Mouse (Mus musculus) embryonic facial prominence, embryonic 12.5 days (tissue): ENCODE results near the gene Scin. TPM values are rescaled to one million over a fixed set of nuclear protein-coding genes. Genes with fewer than 3 reads are reported as not detected.

Source experiments
- ATAC-seq: fragments of 200-750 bp; cut with Nextera tagmentation; 2 replicates; pipeline ENCODE4 v1.8.0; 2017; ENCODE audit not compliant: insufficient number of reproducible peaks, insufficient read depth, low FRiP score, low TSS enrichment
- H3K27ac ChIP-seq: fragments of 300-500 bp; sonication (generic); 2 replicates; pipeline ENCODE4 v1.5.1; 2016; ENCODE audit warnings: mild to moderate bottlenecking
- H3K27me3 ChIP-seq: fragments of 300-500 bp; sonication (generic); 2 replicates; pipeline ENCODE4 v1.6.1; 2016; ENCODE audit warnings: mild to moderate bottlenecking, moderate library complexity
- H3K36me3 ChIP-seq: fragments of 300-500 bp; sonication (generic); 2 replicates; pipeline ENCODE4 v1.6.1; 2016; ENCODE audit warnings: mild to moderate bottlenecking
- H3K4me1 ChIP-seq: fragments of 300-500 bp; sonication (generic); 2 replicates; pipeline ENCODE4 v1.6.1; 2016
- H3K4me2 ChIP-seq: fragments of 300-500 bp; sonication (generic); replicated peaks from 2 replicates; pipeline ENCODE4 v1.6.1; 2016; ENCODE audit warnings: mild to moderate bottlenecking, moderate library complexity
- H3K4me3 ChIP-seq: fragments of 300-500 bp; sonication (generic); 2 replicates; pipeline ENCODE4 v1.5.1; 2016; ENCODE audit warnings: mild to moderate bottlenecking
- H3K9ac ChIP-seq: fragments of 300-500 bp; sonication (generic); 2 replicates; pipeline ENCODE4 v1.6.1; 2016; ENCODE audit warnings: mild to moderate bottlenecking, moderate library complexity
- H3K9me3 ChIP-seq: fragments of 300-500 bp; sonication (generic); 2 replicates; pipeline ENCODE4 v1.6.1; 2016; ENCODE audit warnings: mild to moderate bottlenecking, moderate library complexity
- WGBS: fragments of 180-500 bp; shearing (Covaris S2); methylation state at CpG from one replicate; pipeline ENCODE4 v1.1.7; 2016; 5-methylcytosine and 5-hydroxymethylcytosine counted together
- polyA plus RNA-seq: library from polyadenylated mRNA; unstranded; fragments of >200 nt; fragmentation: Nextera tagmentation; extraction: Ambion mirVana; gene quantifications from 2 replicates; pipeline ENCODE4 v1.2.1, GENCODE M21; 2016

Scin gene
- polyA plus RNA-seq, 1 experiment from 2014 or later, result 2.0 TPM

- no peak overlapping the region for H3K4me2 ChIP-seq
- 75% methylated on average over 5 of the region's 5 CpGs for WGBS
- no peak overlapping the region for H3K9ac ChIP-seq
- no peaks in the 10 kb centered on the region for H3K9me3 ChIP-seq
- no peak for ATAC-seq
- no peak overlapping the region for H3K4me3 ChIP-seq
- 0 out of 2 replicates have a peak, but pooled peaks cover 2% of the 10 kb centered on the region for H3K27me3 ChIP-seq
- no peak overlapping the region for H3K27ac ChIP-seq
- no peaks in the 10 kb centered on the region for H3K4me1 ChIP-seq
- no peaks in the 10 kb centered on the region for H3K36me3 ChIP-seq
Measured at GRCm38 (mm10) chr12:40140706-40141105, 6.7 kb upstream of the Scin start.

DNA sequence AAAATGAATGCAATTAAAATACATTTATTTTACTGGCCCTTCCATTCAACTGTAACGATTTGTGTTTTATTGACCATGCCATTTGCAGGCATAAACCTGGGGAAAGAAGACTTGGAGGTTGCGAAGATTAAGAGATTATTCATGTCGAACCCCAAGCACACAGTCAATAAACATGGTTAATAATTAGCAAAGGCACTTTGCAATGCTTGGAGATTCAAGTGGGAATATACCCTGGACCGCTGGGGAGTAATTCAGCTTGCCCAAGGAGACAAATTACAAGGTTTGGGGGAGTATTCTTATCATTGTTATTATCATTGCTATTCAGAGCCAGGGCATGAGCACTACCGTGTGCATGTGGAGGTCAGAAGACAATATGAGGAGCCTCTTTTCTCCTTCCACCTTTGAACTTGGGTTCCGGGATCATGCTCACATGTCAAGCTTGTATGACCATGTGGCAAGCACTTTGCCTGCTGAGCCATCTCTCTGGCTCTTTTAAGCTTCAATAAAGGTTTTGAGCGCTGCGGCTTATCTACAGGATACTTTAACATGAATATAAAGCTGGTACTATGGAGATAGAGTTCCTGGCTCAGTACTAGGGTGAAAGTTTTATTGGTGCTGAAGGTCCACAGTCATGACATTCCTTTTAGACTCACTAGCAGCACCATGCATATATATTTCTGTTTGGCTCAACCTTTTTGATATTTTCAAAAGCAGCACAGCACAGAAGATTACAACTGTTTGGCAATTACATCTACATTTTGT, 5.6 kb upstream of the Scin start:
- Histone ChIP-seq H3K36me3 (no peaks in the 10 kb centered on the region), H3K9ac (no peak overlapping the region), H3K4me3 (no peak overlapping the region), H3K27ac (no peak overlapping the region), H3K4me2 (no peak overlapping the region), H3K27me3 (peaks cover 8% of the 10 kb centered on the region; the same call in 1 of the 2 replicates), H3K9me3 (no peaks in the 10 kb centered on the region), H3K4me1 (no peaks in the 10 kb centered on the region)
- WGBS, result 91% methylated on average over 8 of the region's 8 CpGs
- ATAC-seq, result no peak

DNA sequence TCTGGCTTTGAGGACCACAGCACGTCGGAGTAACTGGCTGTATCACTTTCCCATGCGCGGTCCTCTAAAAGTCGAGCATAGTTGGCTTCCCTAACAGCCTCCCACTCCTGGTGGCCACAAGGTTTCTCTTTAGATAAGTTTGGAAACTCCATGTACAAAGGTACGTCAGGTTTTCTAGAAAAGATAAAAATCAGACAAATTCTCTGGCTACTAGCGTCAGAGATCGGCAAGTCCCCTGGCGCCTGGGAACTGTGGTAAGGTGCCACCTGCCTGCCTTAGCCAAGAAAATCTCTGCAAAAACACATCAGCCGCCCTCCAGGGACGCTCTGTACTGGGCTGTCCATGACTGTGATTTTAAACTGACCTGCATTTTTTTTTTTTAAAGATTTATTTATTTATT, 501 bp upstream of the Scin start:
- Histone ChIP-seq H3K4me1 (peaks cover 9% of the 10 kb centered on the region), H3K36me3 (no peaks in the 10 kb centered on the region), H3K27ac (no peak overlapping the region), H3K9me3 (no peaks in the 10 kb centered on the region), H3K4me2 (peak overlapping the region; percentile 82), H3K27me3 (peaks cover 39% of the 10 kb centered on the region), H3K4me3 (peak overlapping the region; percentile 44; the same call in 1 of the 2 replicates), H3K9ac (no peak overlapping the region)
- 0 out of 2 replicates have a peak, but pooled peaks have one; percentile 41 for ATAC-seq
- WGBS, result 44% methylated on average over 11 of the region's 11 CpGs

DNA sequence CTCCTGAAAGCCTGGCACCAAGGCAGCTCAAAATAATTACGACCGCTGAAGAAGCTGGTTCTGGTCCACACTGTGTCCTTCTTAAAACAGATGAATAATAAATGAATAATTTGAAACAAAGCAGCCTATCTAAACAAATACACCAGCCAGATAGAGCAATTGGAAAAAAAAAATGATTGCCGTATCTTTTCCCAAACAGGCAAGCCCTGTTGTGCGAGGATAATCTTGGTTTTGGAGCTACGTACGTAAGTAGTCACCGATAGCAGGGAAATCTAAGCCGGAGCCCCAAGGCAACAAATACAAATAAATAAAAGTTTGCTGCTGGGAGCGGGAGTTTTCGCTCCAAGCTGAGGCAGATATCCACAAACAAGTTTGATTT, 845 bp downstream of the Scin start:
- WGBS, result 12% methylated on average over 10 of the region's 10 CpGs
- H3K4me1 ChIP-seq, result peaks cover 9% of the 10 kb centered on the region
- peak overlapping the region; percentile 82 for H3K4me2 ChIP-seq
- H3K9ac ChIP-seq, result no peak overlapping the region
- H3K36me3 ChIP-seq, result no peaks in the 10 kb centered on the region
- peak overlapping the region; percentile 44 for H3K4me3 ChIP-seq
- no peak for ATAC-seq
- H3K9me3 ChIP-seq, result no peaks in the 10 kb centered on the region
- H3K27me3 ChIP-seq, result peaks cover 39% of the 10 kb centered on the region
- H3K27ac ChIP-seq, result no peak overlapping the region

DNA sequence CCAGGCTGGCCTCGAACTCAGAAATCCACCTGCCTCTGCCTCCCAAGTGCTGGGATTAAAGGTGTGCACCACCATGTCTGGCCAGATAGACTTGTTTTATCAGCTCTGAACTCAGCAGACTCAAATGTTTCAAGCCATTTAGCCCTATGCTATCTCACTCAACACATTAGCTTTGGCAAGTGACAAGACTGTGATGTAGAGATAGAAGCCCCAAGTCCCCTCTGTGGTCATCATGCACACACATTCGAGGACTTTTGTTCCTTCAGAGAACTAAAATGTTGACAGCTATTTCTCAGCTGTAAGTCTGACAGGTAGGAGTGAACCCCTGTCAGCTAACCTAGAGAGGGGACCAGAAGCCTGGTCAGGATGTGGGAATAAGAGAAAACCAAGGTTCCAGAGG, 15.2 kb downstream of the Scin start:
- H3K4me2 ChIP-seq, result no peak overlapping the region
- no peaks in the 10 kb centered on the region for H3K27me3 ChIP-seq
- no peaks in the 10 kb centered on the region for H3K9me3 ChIP-seq
- H3K27ac ChIP-seq, result no peak overlapping the region
- WGBS, result 75% methylated on average over 2 of the region's 2 CpGs
- no peaks in the 10 kb centered on the region for H3K36me3 ChIP-seq
- H3K4me3 ChIP-seq, result no peak overlapping the region
- H3K4me1 ChIP-seq, result no peaks in the 10 kb centered on the region
- no peak for ATAC-seq
- no peak overlapping the region for H3K9ac ChIP-seq

DNA sequence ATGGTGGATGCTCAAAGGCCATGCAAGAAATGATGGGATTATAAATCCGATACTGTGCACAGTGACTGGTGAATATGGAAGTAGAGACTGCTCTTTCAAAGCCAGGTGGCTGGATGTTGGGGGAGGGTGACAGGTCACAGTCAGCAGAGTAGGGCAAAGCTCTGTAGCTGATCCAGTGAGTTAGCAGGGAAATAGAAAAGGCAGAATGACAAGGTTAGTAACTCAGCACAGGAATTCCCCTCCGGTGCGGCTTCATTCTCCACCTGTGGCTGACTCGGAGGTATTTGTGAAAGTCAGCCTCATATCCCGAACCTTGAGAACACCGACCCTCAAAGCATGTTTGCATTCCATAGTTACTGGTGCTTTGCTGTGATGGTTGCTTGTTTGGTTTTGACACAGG, 17.0 kb downstream of the Scin start:
- H3K9me3 ChIP-seq, result no peaks in the 10 kb centered on the region
- no peaks in the 10 kb centered on the region for H3K4me1 ChIP-seq
- no peak overlapping the region for H3K9ac ChIP-seq
- no peak for ATAC-seq
- H3K4me2 ChIP-seq, result no peak overlapping the region
- H3K27ac ChIP-seq, result no peak overlapping the region
- WGBS, result 83% methylated on average over 6 of the region's 6 CpGs
- no peaks in the 10 kb centered on the region for H3K27me3 ChIP-seq
- no peak overlapping the region for H3K4me3 ChIP-seq
- no peaks in the 10 kb centered on the region for H3K36me3 ChIP-seq

DNA sequence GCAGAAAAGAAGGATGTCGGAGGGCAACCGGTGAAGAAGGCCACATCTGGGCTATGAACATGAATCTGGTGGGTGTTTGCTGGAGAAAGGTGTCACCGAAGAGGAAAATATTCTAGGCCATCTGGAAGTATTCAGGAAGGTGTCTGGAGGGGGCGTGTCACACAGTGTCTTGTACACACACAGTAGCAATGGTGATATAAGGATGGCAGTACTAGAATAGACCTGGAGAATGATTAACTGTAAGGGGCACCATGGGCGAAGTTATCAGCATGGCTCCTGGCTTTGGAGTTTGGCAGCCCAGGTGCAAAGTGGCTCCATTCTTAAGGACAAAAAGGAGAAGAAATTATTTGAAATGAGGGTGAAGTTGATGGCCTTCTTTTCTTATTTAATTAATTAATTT, 17.8 kb downstream of the Scin start:
- Histone ChIP-seq H3K4me2 (no peak overlapping the region), H3K9ac (no peak overlapping the region), H3K36me3 (no peaks in the 10 kb centered on the region), H3K9me3 (no peaks in the 10 kb centered on the region), H3K27me3 (no peaks in the 10 kb centered on the region), H3K4me1 (no peaks in the 10 kb centered on the region), H3K4me3 (no peak overlapping the region), H3K27ac (no peak overlapping the region)
- no peak for ATAC-seq
- 81% methylated on average over 5 of the region's 5 CpGs for WGBS

DNA sequence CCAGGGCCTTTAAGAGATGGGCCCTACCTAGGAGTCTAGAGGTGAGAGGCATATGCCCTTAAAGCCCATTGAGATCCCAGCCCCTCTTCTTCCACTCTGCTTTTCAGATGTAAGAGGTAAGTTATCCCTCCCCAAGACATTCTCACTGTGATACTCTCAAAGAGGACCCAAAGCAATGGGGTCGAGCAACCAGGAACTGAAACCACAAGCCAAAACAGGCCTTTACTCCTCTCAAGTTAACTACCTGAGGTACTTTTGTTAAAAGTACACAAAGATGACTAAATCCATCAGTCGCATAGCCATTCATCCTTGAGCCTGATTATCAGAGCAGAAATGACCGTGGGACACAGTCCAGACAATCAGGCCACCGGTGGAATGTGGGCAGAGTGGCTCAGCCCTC, 19.1 kb downstream of the Scin start:
- H3K9me3 ChIP-seq, result no peaks in the 10 kb centered on the region
- WGBS, result 90% methylated on average over 4 of the region's 4 CpGs
- H3K27me3 ChIP-seq, result no peaks in the 10 kb centered on the region
- no peak overlapping the region for H3K4me3 ChIP-seq
- H3K27ac ChIP-seq, result no peak overlapping the region
- no peak for ATAC-seq
- no peaks in the 10 kb centered on the region for H3K36me3 ChIP-seq
- no peaks in the 10 kb centered on the region for H3K4me1 ChIP-seq
- H3K9ac ChIP-seq, result no peak overlapping the region
- H3K4me2 ChIP-seq, result no peak overlapping the region

- H3K9ac ChIP-seq, result no peak overlapping the region
Measured at GRCm38 (mm10) chr12:40114020-40114419, 20.0 kb downstream of the Scin start.

DNA sequence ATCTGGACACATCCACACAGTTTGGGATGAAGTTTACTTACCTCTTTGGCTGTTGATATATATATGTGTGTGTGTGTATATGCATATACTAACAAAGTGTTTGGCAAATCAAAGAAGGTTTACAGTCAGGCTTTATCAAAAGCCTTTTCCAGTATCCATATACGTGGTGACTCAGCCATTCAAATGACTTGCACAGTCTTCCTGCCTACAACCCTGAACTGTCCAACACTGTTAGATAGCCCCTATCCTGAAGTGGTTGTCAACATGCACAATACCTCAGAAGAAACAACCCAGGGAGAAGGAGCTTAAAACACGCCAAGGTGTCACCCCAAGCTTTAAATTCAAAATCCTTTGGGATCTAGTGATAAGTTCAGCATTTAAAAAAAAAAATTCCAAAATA, 20.4 kb downstream of the Scin start:
- no peaks in the 10 kb centered on the region for H3K9me3 ChIP-seq
- H3K4me2 ChIP-seq, result no peak overlapping the region
- no peaks in the 10 kb centered on the region for H3K27me3 ChIP-seq
- H3K4me3 ChIP-seq, result no peak overlapping the region
- H3K27ac ChIP-seq, result no peak overlapping the region
- no peak for ATAC-seq
- H3K9ac ChIP-seq, result no peak overlapping the region
- WGBS, result 81% methylated on average over 2 of the region's 2 CpGs
- H3K4me1 ChIP-seq, result no peaks in the 10 kb centered on the region
- H3K36me3 ChIP-seq, result no peaks in the 10 kb centered on the region

More at GRCm38 (mm10) chr12:40114020-40114419, 20.0 kb downstream of the Scin start:
- Histone ChIP-seq H3K4me1 (no peaks in the 10 kb centered on the region), H3K36me3 (no peaks in the 10 kb centered on the region), H3K27me3 (no peaks in the 10 kb centered on the region), H3K9me3 (no peaks in the 10 kb centered on the region), H3K27ac (no peak overlapping the region), H3K4me2 (no peak overlapping the region), H3K4me3 (no peak overlapping the region)
- 79% methylated on average over 3 of the region's 3 CpGs for WGBS
- no peak for ATAC-seq

GRCm38 (mm10) chr12:40109227-40109626, 24.8 kb downstream of the Scin start:
- H3K4me2 ChIP-seq, result no peak overlapping the region

DNA sequence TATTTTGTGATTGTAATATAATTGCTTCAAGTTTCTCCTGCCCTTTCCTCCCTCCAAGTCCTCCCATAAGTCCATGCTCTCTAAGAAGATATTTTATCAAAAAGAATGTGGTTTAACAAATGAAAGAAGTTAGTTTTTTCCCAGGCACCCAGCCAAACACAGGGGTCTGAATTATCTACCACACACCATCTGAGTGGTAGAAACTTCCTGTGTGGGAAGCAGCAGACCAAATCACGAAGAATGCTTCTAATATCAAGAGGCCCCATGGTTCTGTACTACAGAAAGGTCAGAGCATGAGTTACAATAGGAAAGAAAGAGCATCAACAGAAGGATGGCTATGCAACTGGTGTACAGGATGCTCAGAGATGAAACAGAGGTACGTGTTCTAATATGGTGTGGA, 25.9 kb downstream of the Scin start:
- 78% methylated on average over 2 of the region's 2 CpGs for WGBS
- H3K27me3 ChIP-seq, result no peaks in the 10 kb centered on the region
- H3K27ac ChIP-seq, result no peak overlapping the region

More at GRCm38 (mm10) chr12:40109227-40109626, 24.8 kb downstream of the Scin start:
- Histone ChIP-seq H3K36me3 (no peaks in the 10 kb centered on the region), H3K9ac (no peak overlapping the region), H3K9me3 (no peaks in the 10 kb centered on the region), H3K4me3 (no peak overlapping the region), H3K4me1 (no peaks in the 10 kb centered on the region), H3K27me3 (no peaks in the 10 kb centered on the region), H3K27ac (no peak overlapping the region)
- 76% methylated on average over 1 of the region's 1 CpGs for WGBS
- no peak for ATAC-seq

More for the DNA sequence above, 25.9 kb downstream of the Scin start:
- Histone ChIP-seq H3K4me3 (no peak overlapping the region), H3K4me1 (no peaks in the 10 kb centered on the region), H3K36me3 (no peaks in the 10 kb centered on the region), H3K9me3 (no peaks in the 10 kb centered on the region), H3K9ac (no peak overlapping the region), H3K4me2 (no peak overlapping the region)
- no peak for ATAC-seq
